Comparison of ENCODE assay signal across 8 mouse cellular contexts in the genomic region with DNA sequence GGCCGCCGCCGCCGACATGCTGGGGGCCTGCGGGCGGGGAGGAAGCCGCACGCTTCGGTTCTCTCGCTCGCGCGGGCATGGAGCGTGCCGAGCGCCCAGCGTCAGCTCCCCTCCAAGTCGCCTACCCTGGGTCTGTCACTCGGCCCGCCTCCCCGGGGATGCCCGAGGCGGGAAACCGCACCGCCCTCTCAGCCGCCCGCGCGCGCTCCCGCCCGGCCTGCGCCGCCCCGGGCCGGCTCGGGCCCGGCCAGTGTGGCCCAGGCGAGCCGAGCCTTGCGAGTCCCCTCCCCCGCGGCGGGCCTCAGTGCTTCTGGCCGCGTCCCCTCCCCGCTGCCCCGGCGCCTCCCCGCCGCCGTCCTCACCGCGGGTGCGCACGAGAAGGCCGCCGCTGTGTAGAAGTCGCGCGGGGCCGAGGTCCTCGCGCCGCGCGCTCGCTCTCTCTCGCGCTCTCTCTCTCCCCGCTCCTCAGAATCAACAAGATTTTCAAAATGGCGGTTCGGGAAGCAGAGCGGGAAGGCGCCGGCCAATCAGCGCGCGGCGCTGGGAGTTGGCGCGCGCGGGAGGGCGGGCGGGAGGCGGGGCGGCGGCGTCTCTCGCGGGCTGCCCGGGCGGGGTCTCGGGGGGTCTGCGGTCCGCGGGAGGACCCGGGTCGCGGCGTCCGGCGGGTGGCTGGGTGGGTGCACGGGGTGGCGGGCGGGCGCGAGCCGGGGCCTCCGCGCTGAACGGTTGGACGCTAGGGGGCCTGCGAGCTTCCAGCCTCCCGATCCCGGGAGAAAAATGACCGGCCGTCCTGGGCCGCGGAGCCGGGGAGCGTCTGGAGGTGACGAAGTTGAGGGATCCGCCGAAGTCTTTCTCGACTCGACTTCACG. TPM values are rescaled to one million over a fixed set of nuclear protein-coding genes. Genes with fewer than 3 reads are reported as not detected.
DNase-seq lines count a peak whose midpoint lies in the region; ATAC-seq and TF ChIP-seq lines count a peak whose summit lies in the region.

A gene (minus strand): TSS at position 491 of the 869 bp plus-strand sequence.

- H3K27ac ChIP-seq in embryonic facial prominence, embryonic 12.5 days, result peak within 1 kb of the TSS; percentile 100
- H3K27ac ChIP-seq in heart, adult 2 months, result peak within 1 kb of the TSS; percentile 96
- peak within 1 kb of the TSS; percentile 100 for H3K27ac ChIP-seq in limb, embryonic 12.5 days
- H3K27ac ChIP-seq in midbrain, embryonic 14.5 days (replicated peaks; ENCODE audit: low read depth, low read length), result peak within 1 kb of the TSS; percentile 98

- ATAC-seq in embryonic facial prominence, embryonic 12.5 days (ENCODE audit: insufficient number of reproducible peaks, insufficient read depth, low FRiP score, low TSS enrichment), result peak; percentile 94
- peak; percentile 94 for ATAC-seq in limb, embryonic 12.5 days (ENCODE audit: insufficient number of reproducible peaks, insufficient read depth, low FRiP score, low TSS enrichment, low read depth)
- ATAC-seq in midbrain, embryonic 14.5 days (ENCODE audit: low FRiP score, low TSS enrichment), result peak; percentile 92

- TF ChIP-seq EP300 in heart, adult 2 months (IDR thresholded peaks at IDR 0.05; ENCODE audit: insufficient read depth, low read depth, low read length), result no peak

- H3K4me3 ChIP-seq in embryonic facial prominence, embryonic 12.5 days, result peak within 1 kb of the TSS; percentile 96
- H3K4me3 ChIP-seq in heart, adult 2 months, result peak within 1 kb of the TSS; percentile 92
- H3K4me3 ChIP-seq in limb, embryonic 12.5 days (replicated peaks), result peak within 1 kb of the TSS; percentile 95
- peak within 1 kb of the TSS; percentile 71 for H3K4me3 ChIP-seq in midbrain, embryonic 14.5 days (replicated peaks; ENCODE audit: low read depth, low read length)

- H3K36me3 ChIP-seq in embryonic facial prominence, embryonic 12.5 days, result peaks cover 5% of the 10 kb centered on the region; the same call in 1 of the 2 replicates
- H3K36me3 ChIP-seq in heart, adult 2 months (ENCODE audit: control insufficient read depth, insufficient read depth, low read length), result peaks cover 7% of the 10 kb centered on the region; the same call in 1 of the 2 replicates
- peaks cover 13% of the 10 kb centered on the region for H3K36me3 ChIP-seq in limb, embryonic 12.5 days
- 0 out of 2 replicates have a peak, but pooled peaks cover 4% of the 10 kb centered on the region for H3K36me3 ChIP-seq in midbrain, embryonic 14.5 days (ENCODE audit: control insufficient read depth, insufficient read depth, low read length)

- H3K4me1 ChIP-seq in embryonic facial prominence, embryonic 12.5 days, result peaks cover 22% of the 10 kb centered on the region
- H3K4me1 ChIP-seq in heart, adult 2 months (ENCODE audit: control insufficient read depth, insufficient read depth, low read length), result peaks cover 7% of the 10 kb centered on the region
- H3K4me1 ChIP-seq in limb, embryonic 12.5 days (replicated peaks), result peaks cover 24% of the 10 kb centered on the region
- peaks cover 22% of the 10 kb centered on the region for H3K4me1 ChIP-seq in midbrain, embryonic 14.5 days (ENCODE audit: control insufficient read depth, insufficient read depth, low read length)

- TF ChIP-seq CTCF in heart, adult 2 months (IDR thresholded peaks at IDR 0.05), result peak; percentile 74

- H3K9me3 ChIP-seq in embryonic facial prominence, embryonic 12.5 days, result no peaks in the 10 kb centered on the region
- H3K9me3 ChIP-seq in limb, embryonic 12.5 days, result no peaks in the 10 kb centered on the region
- no peaks in the 10 kb centered on the region for H3K9me3 ChIP-seq in midbrain, embryonic 14.5 days (ENCODE audit: control insufficient read depth, low read length)

- H3K27me3 ChIP-seq in embryonic facial prominence, embryonic 12.5 days, result no peaks in the 10 kb centered on the region
- no peaks in the 10 kb centered on the region for H3K27me3 ChIP-seq in heart, adult 2 months (ENCODE audit: control insufficient read depth, insufficient read depth, low read length)
- no peaks in the 10 kb centered on the region for H3K27me3 ChIP-seq in limb, embryonic 12.5 days
- H3K27me3 ChIP-seq in midbrain, embryonic 14.5 days (ENCODE audit: control insufficient read depth, insufficient read depth, low read length), result no peaks in the 10 kb centered on the region

- no peaks in the 10 kb centered on the region; the same call in 1 of the 2 replicates for H3K79me2 ChIP-seq in heart, adult 2 months (replicated peaks; ENCODE audit: control insufficient read depth, insufficient read depth, low read length)

- H3K4me2 ChIP-seq in embryonic facial prominence, embryonic 12.5 days (replicated peaks), result peak within 1 kb of the TSS; percentile 71
- peak within 1 kb of the TSS; percentile 80 for H3K4me2 ChIP-seq in limb, embryonic 12.5 days
- peak within 1 kb of the TSS; percentile 88 for H3K4me2 ChIP-seq in midbrain, embryonic 14.5 days (ENCODE audit: low read length)

- TF ChIP-seq POLR2A in heart, adult 2 months (IDR thresholded peaks at IDR 0.05; ENCODE audit: insufficient read depth, low read depth, low read length), result peak; percentile 56; the same call in 1 of the 2 replicates

- under 1% methylated on average over 113 of the region's 129 CpGs for WGBS in embryonic facial prominence, embryonic 12.5 days
- 1% methylated on average over 128 of the region's 129 CpGs for WGBS in heart, adult 2 months
- under 1% methylated on average over 117 of the region's 129 CpGs for WGBS in limb, embryonic 12.5 days
- WGBS in midbrain, embryonic 14.5 days, result under 1% methylated on average over 127 of the region's 129 CpGs

- intact Hi-C loops in heart, adult 2 months (cut with DNase I), result loop anchor here (2.0 kb wide), 1 partner anchor 45 kb away; no protein-coding TSS in a partner anchor

- DNase-seq in 3T3-L1 (ENCODE audit: low read depth, low spot score), result peak; percentile 78
- DNase-seq in adrenal gland, postnatal 36 days, result peak; percentile 88 to 90
- DNase-seq in heart, adult 2 months, result peak; percentile 91 to 93
- peak; percentile 73 to 83 for DNase-seq in kidney, adult 8-10 months
- DNase-seq in midbrain, embryonic 14.5 days, result peak; percentile 96
- peak; percentile 80 for DNase-seq in spleen, adult 12 weeks (ENCODE audit: low spot score)

- peak within 1 kb of the TSS; percentile 98 for H3K9ac ChIP-seq in embryonic facial prominence, embryonic 12.5 days
- H3K9ac ChIP-seq in heart, adult 2 months (ENCODE audit: low read depth, low read length), result peak within 1 kb of the TSS; percentile 98
- peak within 1 kb of the TSS; percentile 98 for H3K9ac ChIP-seq in limb, embryonic 12.5 days (replicated peaks)
- H3K9ac ChIP-seq in midbrain, embryonic 14.5 days (replicated peaks; ENCODE audit: low read length), result peak within 1 kb of the TSS; percentile 80

RNA-seq across cellular contexts. Expression of the gene that starts here (rescaled TPM):
- total RNA-seq in adrenal gland, postnatal 36 days (2021), result 10 to 100 TPM; 62.7 to 71.1 TPM
- polyA plus RNA-seq in embryonic facial prominence, embryonic 12.5 days (2016; fragmentation: Nextera tagmentation; extraction: Ambion mirVana), result 328 and 346 TPM in 2 replicates
- 10 to 100 TPM; 32.1 to 32.6 TPM for total RNA-seq in heart, adult 2 months (2021)
- polyA plus RNA-seq in heart, adult 2 months (2012; rRNA removed), result 7.4 and 8.9 TPM in 2 replicates
- 358 and 389 TPM in 2 replicates for polyA plus RNA-seq in limb, embryonic 12.5 days (2016; fragmentation: Nextera tagmentation; extraction: Ambion mirVana)
- 105 and 115 TPM in 2 replicates for polyA plus RNA-seq in midbrain, embryonic 14.5 days (2014; fragmentation: Nextera tagmentation; extraction: Ambion mirVana)

Comparison
In these comparisons a context has a peak if more than half of its experiments do, and no peak if none do; other contexts are left out.
1. Peak in every context shown above with its lines: DNase-seq, ATAC-seq, H3K4me3 ChIP-seq and H3K27ac ChIP-seq.
2. RNA of the gene that starts here (polyA plus RNA-seq): 358 to 389 TPM in limb, embryonic 12.5 days, 328 to 346 TPM in embryonic facial prominence, embryonic 12.5 days and 105 to 115 TPM in midbrain, embryonic 14.5 days; 7.4 to 8.9 TPM in heart, adult 2 months; every median in the first group is over 10 times any median in the second.